Mouse (Mus musculus): Measurements from ENCODE around the gene Akr1c19. TPM values are rescaled to one million over a fixed set of nuclear protein-coding genes. Genes with fewer than 3 reads are reported as not detected.
"Not testable (repeated sequence)": the region's sequence is repeated elsewhere in the genome, so short reads cannot be mapped to it uniquely, and the experiment has no call there.

Akr1c19 gene
- polyA plus RNA-seq, 1 experiment from 2014 or later, result 18.8 TPM

DNA sequence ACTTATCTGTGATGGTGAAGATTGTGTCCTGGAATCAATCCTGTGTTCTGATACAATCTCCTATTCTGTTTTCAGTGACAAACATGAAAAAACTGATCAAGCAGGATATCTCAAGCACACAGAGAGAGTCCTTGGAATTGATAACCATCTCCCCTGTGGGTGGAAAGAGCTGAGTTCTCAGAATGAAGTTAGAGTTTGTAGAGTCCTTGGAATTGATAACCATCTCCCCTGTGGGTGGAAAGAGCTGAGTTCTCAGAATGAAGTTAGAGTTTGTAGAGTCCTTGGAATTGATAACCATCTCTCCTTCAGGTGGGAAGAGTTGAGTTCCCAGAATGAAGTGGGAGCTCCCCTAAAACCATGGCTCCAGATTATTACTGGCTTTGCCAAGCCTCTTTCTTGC lies 28.4 kb downstream of the Akr1c19 start:
- H3K9me3 ChIP-seq (ENCODE audit: control insufficient read depth, low read length); H3K27ac ChIP-seq (ENCODE audit: low read depth, low read length); H3K9ac ChIP-seq (ENCODE audit: low read depth, low read length); H3K36me3 ChIP-seq (ENCODE audit: control insufficient read depth, insufficient read depth, low read length); H3K27me3 ChIP-seq (ENCODE audit: control insufficient read depth, insufficient read depth, low read length); ATAC-seq (ENCODE audit: low FRiP score, low TSS enrichment); H3K4me3 ChIP-seq (ENCODE audit: low read length); H3K4me1 ChIP-seq (ENCODE audit: control insufficient read depth, insufficient read depth, low read length); H3K4me2 ChIP-seq (replicated peaks; ENCODE audit: low read depth, low read length): not testable (repeated sequence)

GRCm38 (mm10) chr13:4257349-4257748 lies 28.8 kb downstream of the Akr1c19 start:
- H3K27ac ChIP-seq (ENCODE audit: low read depth, low read length), result no peak overlapping the region
- H3K27me3 ChIP-seq (ENCODE audit: control insufficient read depth, insufficient read depth, low read length), result no peaks in the 10 kb centered on the region
- no peak overlapping the region for H3K4me3 ChIP-seq (ENCODE audit: low read length)
- WGBS, result 75% methylated on average over 6 of the region's 6 CpGs
- H3K9ac ChIP-seq (ENCODE audit: low read depth, low read length), result no peak overlapping the region
- H3K9me3 ChIP-seq (ENCODE audit: control insufficient read depth, low read length), result no peaks in the 10 kb centered on the region
- no peaks in the 10 kb centered on the region for H3K4me1 ChIP-seq (ENCODE audit: control insufficient read depth, insufficient read depth, low read length)
- no peak for ATAC-seq (ENCODE audit: low FRiP score, low TSS enrichment)
- H3K36me3 ChIP-seq (ENCODE audit: control insufficient read depth, insufficient read depth, low read length), result no peaks in the 10 kb centered on the region
- no peak overlapping the region for H3K4me2 ChIP-seq (replicated peaks; ENCODE audit: low read depth, low read length)

DNA sequence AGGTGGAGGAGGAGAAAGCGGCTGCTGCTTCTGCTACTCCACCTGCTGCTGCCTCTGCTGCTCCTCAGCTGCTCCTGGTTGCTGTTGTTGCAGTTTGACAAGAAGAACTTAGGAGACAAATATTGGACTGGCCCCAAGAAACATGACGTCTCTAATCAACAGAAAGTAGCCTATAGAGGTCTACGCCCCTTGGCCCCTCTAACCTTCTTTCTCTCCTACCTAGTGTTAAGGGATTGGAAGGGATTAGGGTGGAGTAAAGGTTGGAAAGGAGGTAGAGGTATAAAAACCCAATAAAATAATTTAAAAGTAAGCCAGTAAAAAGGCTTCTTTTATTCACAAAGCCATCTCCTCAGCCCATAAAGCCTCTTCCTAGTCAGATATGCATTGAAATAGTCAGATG lies 36.1 kb downstream of the Akr1c19 start:
- no peak overlapping the region for H3K9ac ChIP-seq (ENCODE audit: low read depth, low read length)
- WGBS, result 90% methylated on average over 3 of the region's 3 CpGs
- ATAC-seq (ENCODE audit: low FRiP score, low TSS enrichment), result no peak

DNA sequence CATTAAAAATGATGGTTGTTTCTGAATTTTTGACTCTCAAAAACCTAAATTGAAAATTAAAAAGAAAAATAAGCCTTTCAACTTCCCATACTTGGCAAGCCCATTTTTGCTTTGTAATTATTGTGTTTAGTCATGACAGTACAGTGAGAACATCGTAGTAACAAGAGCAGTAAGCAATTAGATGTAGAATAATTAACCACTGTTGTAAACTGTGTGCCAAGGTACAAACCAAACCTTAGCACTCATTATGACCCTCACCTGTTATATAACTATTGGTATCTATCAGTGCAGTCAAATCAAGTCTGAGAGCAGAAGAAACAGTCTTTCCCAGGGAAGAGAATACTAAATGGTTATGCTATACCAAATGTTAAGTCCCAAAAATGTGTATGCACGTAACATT lies 36.5 kb downstream of the Akr1c19 start:
- Histone ChIP-seq H3K27me3 (ENCODE audit: control insufficient read depth, insufficient read depth, low read length) (no peaks in the 10 kb centered on the region), H3K27ac (ENCODE audit: low read depth, low read length) (no peak overlapping the region), H3K9ac (ENCODE audit: low read depth, low read length) (no peak overlapping the region), H3K4me3 (ENCODE audit: low read length) (no peak overlapping the region), H3K9me3 (ENCODE audit: control insufficient read depth, low read length) (no peaks in the 10 kb centered on the region), H3K4me1 (ENCODE audit: control insufficient read depth, insufficient read depth, low read length) (no peaks in the 10 kb centered on the region), H3K4me2 (replicated peaks; ENCODE audit: low read depth, low read length) (no peak overlapping the region), H3K36me3 (ENCODE audit: control insufficient read depth, insufficient read depth, low read length) (no peaks in the 10 kb centered on the region)
- WGBS, result 87% methylated on average over 2 of the region's 2 CpGs
- no peak for ATAC-seq (ENCODE audit: low FRiP score, low TSS enrichment)

More for the DNA sequence above, 36.1 kb downstream of the Akr1c19 start:
- H3K4me1 ChIP-seq (ENCODE audit: control insufficient read depth, insufficient read depth, low read length), result no peaks in the 10 kb centered on the region
- H3K4me3 ChIP-seq (ENCODE audit: low read length), result no peak overlapping the region
- H3K27me3 ChIP-seq (ENCODE audit: control insufficient read depth, insufficient read depth, low read length), result no peaks in the 10 kb centered on the region
- no peak overlapping the region for H3K27ac ChIP-seq (ENCODE audit: low read depth, low read length)
- H3K4me2 ChIP-seq (replicated peaks; ENCODE audit: low read depth, low read length), result no peak overlapping the region
- H3K9me3 ChIP-seq (ENCODE audit: control insufficient read depth, low read length), result no peaks in the 10 kb centered on the region
- H3K36me3 ChIP-seq (ENCODE audit: control insufficient read depth, insufficient read depth, low read length), result no peaks in the 10 kb centered on the region

GRCm38 (mm10) chr13:4265455-4265854 lies 37.0 kb downstream of the Akr1c19 start:
- H3K36me3 ChIP-seq (ENCODE audit: control insufficient read depth, insufficient read depth, low read length), result not testable (repeated sequence)
- WGBS, result 92% methylated on average over 2 of the region's 2 CpGs

DNA sequence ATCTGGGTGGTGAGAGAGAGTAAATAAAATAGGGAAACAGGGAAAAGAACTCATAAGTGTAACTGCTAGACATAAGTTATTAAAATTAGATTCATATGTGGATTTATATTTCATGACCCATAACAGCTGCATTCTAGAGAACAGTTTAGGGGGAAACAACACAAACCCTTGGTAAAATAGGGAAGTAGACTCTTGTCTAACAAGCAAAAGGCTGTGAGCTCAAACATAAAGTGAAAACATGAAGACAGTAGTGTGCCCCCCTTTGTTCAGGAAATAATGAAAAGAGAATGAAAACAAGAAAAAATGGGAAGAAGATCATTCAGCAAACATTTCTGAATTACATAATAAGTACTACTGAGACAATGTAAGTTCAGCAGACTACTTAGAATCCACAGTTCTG lies 42.4 kb downstream of the Akr1c19 start:
- Histone ChIP-seq H3K9me3 (ENCODE audit: control insufficient read depth, low read length) (no peaks in the 10 kb centered on the region), H3K4me2 (replicated peaks; ENCODE audit: low read depth, low read length) (no peak overlapping the region), H3K4me3 (ENCODE audit: low read length) (no peak overlapping the region), H3K36me3 (ENCODE audit: control insufficient read depth, insufficient read depth, low read length) (no peaks in the 10 kb centered on the region), H3K27me3 (ENCODE audit: control insufficient read depth, insufficient read depth, low read length) (no peaks in the 10 kb centered on the region), H3K4me1 (ENCODE audit: control insufficient read depth, insufficient read depth, low read length) (no peaks in the 10 kb centered on the region), H3K27ac (ENCODE audit: low read depth, low read length) (no peak overlapping the region), H3K9ac (ENCODE audit: low read depth, low read length) (no peak overlapping the region)
- no peak for ATAC-seq (ENCODE audit: low FRiP score, low TSS enrichment)

More at GRCm38 (mm10) chr13:4265455-4265854, 37.0 kb downstream of the Akr1c19 start:
- not testable (repeated sequence) for H3K4me3 ChIP-seq (ENCODE audit: low read length); H3K9me3 ChIP-seq (ENCODE audit: control insufficient read depth, low read length); H3K4me1 ChIP-seq (ENCODE audit: control insufficient read depth, insufficient read depth, low read length); H3K4me2 ChIP-seq (replicated peaks; ENCODE audit: low read depth, low read length); H3K27ac ChIP-seq (ENCODE audit: low read depth, low read length); H3K27me3 ChIP-seq (ENCODE audit: control insufficient read depth, insufficient read depth, low read length); ATAC-seq (ENCODE audit: low FRiP score, low TSS enrichment); H3K9ac ChIP-seq (ENCODE audit: low read depth, low read length)

- no peak overlapping the region for H3K4me3 ChIP-seq (ENCODE audit: low read length)
- no peaks in the 10 kb centered on the region for H3K27me3 ChIP-seq (ENCODE audit: control insufficient read depth, insufficient read depth, low read length)
- no peak overlapping the region for H3K9ac ChIP-seq (ENCODE audit: low read depth, low read length)
- H3K4me1 ChIP-seq (ENCODE audit: control insufficient read depth, insufficient read depth, low read length), result no peaks in the 10 kb centered on the region
- ATAC-seq (ENCODE audit: low FRiP score, low TSS enrichment), result no peak
- H3K9me3 ChIP-seq (ENCODE audit: control insufficient read depth, low read length), result no peaks in the 10 kb centered on the region
- no peak overlapping the region for H3K4me2 ChIP-seq (replicated peaks; ENCODE audit: low read depth, low read length)
- H3K36me3 ChIP-seq (ENCODE audit: control insufficient read depth, insufficient read depth, low read length), result no peaks in the 10 kb centered on the region
- 90% methylated on average over 2 of the region's 2 CpGs for WGBS
- H3K27ac ChIP-seq (ENCODE audit: low read depth, low read length), result no peak overlapping the region
Observed at GRCm38 (mm10) chr13:4277526-4277925, 49.0 kb downstream of the Akr1c19 start.

DNA sequence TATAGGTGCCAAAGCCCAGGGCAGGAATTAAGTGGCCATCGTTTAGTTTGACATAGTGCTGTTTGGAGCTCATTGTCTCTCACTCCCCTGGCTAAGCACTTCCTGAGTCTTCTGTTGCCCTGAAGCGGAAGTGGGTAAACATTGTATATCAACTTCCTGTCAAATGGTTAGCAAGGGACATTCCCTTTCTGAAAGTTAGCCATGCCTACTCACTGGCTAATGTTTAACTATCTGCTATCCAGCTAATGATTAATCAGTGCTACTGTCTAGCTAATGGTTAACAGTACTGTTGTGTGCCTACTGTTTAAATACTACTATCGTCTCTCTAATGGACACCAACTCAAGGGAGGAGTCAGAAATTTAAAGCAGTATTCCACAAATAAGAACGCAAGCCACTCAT lies 50.8 kb downstream of the Akr1c19 start, which contains the start of gene Akr1c12:
Gene Akr1c12 (minus strand): TSS at position 150 of the 400 bp plus-strand sequence.
- H3K4me2 ChIP-seq (replicated peaks; ENCODE audit: low read depth, low read length), result no peak within 1 kb of the TSS
- 37% methylated on average over 4 of the region's 4 CpGs for WGBS
- no peak within 1 kb of the TSS for H3K27ac ChIP-seq (ENCODE audit: low read depth, low read length)
- H3K4me3 ChIP-seq (ENCODE audit: low read length), result no peak within 1 kb of the TSS
- no peaks in the 10 kb centered on the region for H3K27me3 ChIP-seq (ENCODE audit: control insufficient read depth, insufficient read depth, low read length)
- no peak within 1 kb of the TSS for H3K9ac ChIP-seq (ENCODE audit: low read depth, low read length)
- H3K36me3 ChIP-seq (ENCODE audit: control insufficient read depth, insufficient read depth, low read length), result no peaks in the 10 kb centered on the region
- H3K4me1 ChIP-seq (ENCODE audit: control insufficient read depth, insufficient read depth, low read length), result no peaks in the 10 kb centered on the region
- ATAC-seq (ENCODE audit: low FRiP score, low TSS enrichment), result 0 out of 2 replicates have a peak, but pooled peaks have one; percentile 43
- H3K9me3 ChIP-seq (ENCODE audit: control insufficient read depth, low read length), result no peaks in the 10 kb centered on the region

- no peak overlapping the region for H3K27ac ChIP-seq (ENCODE audit: low read depth, low read length)
- H3K4me1 ChIP-seq (ENCODE audit: control insufficient read depth, insufficient read depth, low read length), result no peaks in the 10 kb centered on the region
- no peak overlapping the region for H3K9ac ChIP-seq (ENCODE audit: low read depth, low read length)
- ATAC-seq (ENCODE audit: low FRiP score, low TSS enrichment), result peak; percentile 75
- no peak overlapping the region for H3K4me2 ChIP-seq (replicated peaks; ENCODE audit: low read depth, low read length)
- H3K36me3 ChIP-seq (ENCODE audit: control insufficient read depth, insufficient read depth, low read length), result no peaks in the 10 kb centered on the region
- no peaks in the 10 kb centered on the region for H3K9me3 ChIP-seq (ENCODE audit: control insufficient read depth, low read length)
- WGBS, result 39% methylated on average over 7 of the region's 7 CpGs
- H3K27me3 ChIP-seq (ENCODE audit: control insufficient read depth, insufficient read depth, low read length), result no peaks in the 10 kb centered on the region
- no peak overlapping the region for H3K4me3 ChIP-seq (ENCODE audit: low read length)
Observed at GRCm38 (mm10) chr13:4281471-4282412, 53.2 kb downstream of the Akr1c19 start.
